Mouse (Mus musculus) olfactory bulb, adult 2 months (tissue): ENCODE results near the gene Ascc1.
A peak's percentile ranks its signal among the peaks of the same experiment; 100 is the strongest.

Experiments used
- CTCF ChIP-seq: fragments of 200-500 bp; IDR thresholded peaks from 2 replicates; pipeline ENCODE4 v1.5.1; 2012; ENCODE audit warnings: low read depth, mild to moderate bottlenecking, low read length, moderate library complexity; ENCODE audit not compliant: insufficient read depth
- POLR2A ChIP-seq: fragments of 200-500 bp; IDR thresholded peaks from 2 replicates; pipeline ENCODE4 v1.6.1; 2012; ENCODE audit warnings: mild to moderate bottlenecking, low read depth, low read length, moderate library complexity; ENCODE audit not compliant: insufficient read depth

DNA sequence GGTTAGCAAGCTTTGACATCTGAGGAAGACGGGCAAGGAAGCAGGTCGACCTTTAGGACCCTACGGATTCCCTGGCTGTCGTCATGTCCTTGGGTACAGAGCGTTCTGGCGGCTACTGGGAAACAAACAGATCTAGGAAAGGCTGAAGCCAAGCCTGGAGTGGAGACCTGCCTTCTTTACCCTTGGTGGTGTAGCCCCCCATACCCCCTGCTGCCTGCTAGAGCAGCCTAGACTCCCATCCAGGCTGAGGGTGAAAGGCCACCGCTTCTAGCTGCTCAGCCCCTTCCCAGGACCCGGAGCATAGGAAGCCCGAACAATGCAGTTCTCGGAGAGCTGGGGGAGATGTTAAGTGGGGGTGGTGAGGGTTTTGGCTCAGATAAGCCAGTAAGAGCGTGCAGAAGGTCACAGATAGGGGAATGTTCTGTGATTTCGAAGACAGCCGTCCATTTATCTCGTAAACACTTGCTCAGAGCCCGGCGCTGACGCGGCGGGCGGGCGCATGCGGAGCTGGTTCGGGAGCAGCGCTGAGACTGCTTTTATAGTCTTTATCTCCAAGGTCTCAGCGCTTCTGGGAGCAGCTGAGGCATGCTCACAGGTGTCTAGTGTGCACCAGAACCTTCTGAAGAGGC lies 32.7 kb upstream of the Ascc1 start:
- TF ChIP-seq POLR2A (peak; percentile 69), CTCF (no peak)
